Mouse (Mus musculus) CD4-positive naive resting alpha-beta T cell, adult 57 days (primary cell): Measurements from ENCODE around the gene Dpysl5. TPM values are rescaled to one million over a fixed set of nuclear protein-coding genes. Genes with fewer than 3 reads are reported as not detected.

Source experiments
- total RNA-seq: library from RNA; stranded (reverse); gene quantifications from one replicate; pipeline ENCODE4 v1.2.4, GENCODE M21; 2023

Gene Dpysl5
- 0.35 TPM for total RNA-seq

DNA sequence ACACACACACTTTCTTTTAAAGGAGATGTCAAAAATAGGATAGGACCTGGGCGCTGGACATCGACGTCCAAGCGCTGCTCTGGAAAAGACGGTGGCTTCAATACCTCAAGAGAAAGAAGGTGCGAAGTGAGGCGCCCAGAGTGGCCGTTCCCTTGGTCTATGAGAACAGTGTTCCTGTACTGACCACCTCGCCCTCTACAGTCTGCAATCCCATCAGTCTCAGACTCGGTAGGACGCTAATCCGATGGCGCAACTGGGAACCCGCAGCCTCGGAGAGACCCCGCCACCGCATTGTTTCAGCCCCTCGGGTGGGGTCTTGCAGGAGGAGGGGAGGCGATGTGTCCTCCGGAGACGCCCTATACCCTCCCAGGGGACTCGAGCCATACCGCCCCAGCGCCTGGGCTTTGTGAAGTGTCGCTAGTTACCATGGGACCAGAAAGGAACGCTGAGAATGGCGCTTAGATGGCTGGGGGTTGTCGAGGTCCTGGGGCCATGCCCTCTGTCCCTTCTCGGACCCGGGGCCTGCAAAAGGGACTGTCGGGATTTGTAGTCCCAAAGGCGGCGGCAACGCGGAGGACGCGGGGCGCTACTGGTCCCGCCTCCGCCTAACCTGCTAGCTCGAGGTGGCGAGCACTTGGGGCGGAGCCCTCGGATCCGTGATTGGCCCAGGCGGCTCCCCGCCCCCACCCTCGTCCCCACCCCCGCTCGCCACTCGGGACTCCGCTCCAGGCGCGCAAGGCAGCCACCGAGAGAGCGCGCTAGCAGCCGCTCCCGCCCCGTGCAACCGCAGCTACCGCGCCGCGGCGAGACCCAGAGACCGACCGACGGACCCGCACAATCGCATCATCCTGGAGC lies at the start of gene Dpysl5:
TSS of gene Dpysl5 (plus strand) at position 418 of the 855 bp plus-strand sequence.

DNA sequence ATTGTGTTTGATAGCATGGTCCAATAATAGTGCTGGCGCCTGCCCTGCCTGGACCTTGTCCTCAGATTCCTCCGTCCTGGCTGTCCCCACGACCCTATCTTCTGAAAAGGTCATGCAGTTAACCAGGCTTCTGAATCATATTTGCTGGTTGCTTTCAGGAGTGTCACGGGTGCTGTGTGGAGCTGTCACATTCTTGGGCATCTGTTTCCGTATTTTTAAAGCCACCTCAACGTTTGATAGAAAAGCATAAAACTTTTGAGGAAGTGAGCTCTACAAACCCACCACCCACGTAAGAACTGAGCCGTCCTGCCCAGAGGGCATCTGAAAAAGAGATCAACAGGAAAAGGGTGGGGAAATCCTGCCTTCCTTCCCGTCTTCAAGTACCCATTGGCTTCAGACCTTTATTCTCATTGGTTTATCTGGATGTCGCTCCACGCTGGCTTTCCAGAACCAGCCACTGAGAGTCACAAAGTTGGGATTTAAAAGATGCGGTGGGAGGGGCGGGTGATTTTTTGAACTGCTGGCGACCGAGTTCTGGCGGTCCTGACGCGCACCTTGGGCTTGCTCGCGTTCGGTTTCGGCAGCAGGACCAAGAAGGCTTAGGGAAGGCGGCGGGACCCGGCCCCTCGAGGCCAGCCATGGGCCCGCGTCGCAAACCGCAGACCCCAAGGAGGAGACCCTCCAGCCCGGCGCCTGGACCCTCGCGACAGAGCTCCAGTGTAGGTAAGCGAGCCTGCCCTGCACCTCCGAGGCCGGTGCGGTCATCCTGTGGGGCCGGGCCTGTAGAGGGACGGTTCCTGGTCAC lies 44.8 kb upstream of the Dpysl5 start, which contains the start of gene Cenpa:
TSS of gene Cenpa (plus strand) at position 387 of the 805 bp plus-strand sequence.

DNA sequence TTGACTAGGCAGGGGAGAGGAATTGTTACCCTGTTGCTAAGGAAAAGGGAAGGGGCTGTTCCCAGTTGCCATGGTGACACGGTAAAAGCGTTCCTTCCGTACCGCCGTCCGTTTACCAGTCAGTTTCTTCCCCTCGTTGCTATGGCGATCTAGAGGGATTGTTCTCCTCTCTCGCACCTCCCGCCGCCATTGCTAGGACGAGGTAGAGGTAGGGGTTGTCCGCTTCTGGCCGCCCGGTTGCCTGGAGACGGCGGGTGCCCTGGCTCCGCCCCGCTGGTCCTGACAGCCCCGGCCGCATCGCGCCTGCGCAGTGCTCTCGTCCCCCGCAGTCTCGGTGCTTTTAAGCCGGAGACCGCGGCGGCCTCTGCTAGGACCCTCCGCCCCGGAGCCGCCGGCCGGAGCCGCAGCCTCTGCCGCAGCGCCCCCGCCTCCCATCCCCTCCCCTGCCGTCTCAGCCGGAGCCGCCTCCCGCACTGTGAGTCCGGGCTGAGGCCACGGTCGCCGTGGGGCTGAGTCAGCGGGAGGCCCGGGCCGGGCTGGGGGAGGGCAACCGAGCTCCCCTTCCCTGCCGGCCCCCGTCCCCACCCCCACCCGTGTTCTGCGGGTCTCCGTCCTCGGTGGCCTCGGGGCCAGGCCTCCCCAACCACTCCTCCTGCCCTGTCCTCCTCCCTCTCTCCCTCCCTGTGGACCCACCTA lies 103.2 kb downstream of the Dpysl5 start, which contains the start of gene Mapre3:
TSS of gene Mapre3 (plus strand) at position 218 of the 696 bp plus-strand sequence.

Other genes starting within 250 kb of the Dpysl5 start
- gene Otof, start 249.6 kb upstream of the Dpysl5 start, total RNA-seq = not detected
- not detected for gene 1700001C02Rik, start 245.5 kb upstream of the Dpysl5 start, total RNA-seq
- gene Cib4, start 165.7 kb upstream of the Dpysl5 start, total RNA-seq = not detected
- gene Kcnk3, start 123.4 kb upstream of the Dpysl5 start, total RNA-seq = not detected
- gene Slc35f6, start 63.6 kb upstream of the Dpysl5 start, total RNA-seq = 41.8 TPM
- gene Cenpa, start 44.8 kb upstream of the Dpysl5 start, total RNA-seq = 120 TPM
- gene Mapre3, start 103.1 kb downstream of the Dpysl5 start, total RNA-seq = 11.9 TPM
- gene Tmem214, start 156.4 kb downstream of the Dpysl5 start, total RNA-seq = 45.9 TPM
- gene Agbl5, start 177.1 kb downstream of the Dpysl5 start, total RNA-seq = 9.6 TPM
- 132 TPM for gene Ost4, start 196.2 kb downstream of the Dpysl5 start, total RNA-seq
- 2.7 TPM for gene Emilin1, start 201.8 kb downstream of the Dpysl5 start, total RNA-seq
- gene Khk, start 209.9 kb downstream of the Dpysl5 start, total RNA-seq = 17.7 TPM
- not detected for gene Cgref1, start 234.0 kb downstream of the Dpysl5 start, total RNA-seq
- 177 TPM for gene Preb, start 248.8 kb downstream of the Dpysl5 start, total RNA-seq